Mouse (Mus musculus) heart, postnatal 0 days (tissue): ENCODE measurements at regions not wholly inside any gene's neighbourhood (a gene's known extent, or its start where the extent isn't known, plus 50 kb on each side); places are given as distances from the start of the nearest gene placed in this dataset.

Experiments
- CTCF ChIP-seq: IDR thresholded peaks from 2 replicates; pipeline ENCODE4 v1.5.1; 2016; ENCODE audit warnings: antibody characterized with exemption, control low read depth, low read depth
- EP300 ChIP-seq: IDR thresholded peaks from 2 replicates; pipeline ENCODE4 v1.6.1; 2016; ENCODE audit warnings: antibody characterized with exemption, low read depth

- TF ChIP-seq CTCF (no peak), EP300 (no peak)
Measured at GRCm38 (mm10) chr9:43593236-43593635, 150.5 kb upstream of the Nectin1 start.
